Mouse (Mus musculus) intestine, embryonic 14.5 days (tissue): ENCODE measurements around the gene Epp13. TPM values are rescaled to one million over a fixed set of nuclear protein-coding genes. Genes with fewer than 3 reads are reported as not detected.
"Not testable (repeated sequence)": the region's sequence is repeated elsewhere in the genome, so short reads cannot be mapped to it uniquely, and the experiment has no call there.

Source experiments
- ATAC-seq: fragments of 200-750 bp; cut with Nextera tagmentation; replicated peaks from 2 replicates; pipeline ENCODE4 v1.8.0; 2017; ENCODE audit warnings: low read depth, moderate number of reproducible peaks, moderate TSS enrichment, moderate library complexity; ENCODE audit not compliant: low FRiP score, low TSS enrichment
- DNase-seq: peaks from one replicate; pipeline ENCODE4 v3.0.0-alpha.2; 2018; ENCODE audit warnings: low spot score
- H3K27ac ChIP-seq: fragments of 300-500 bp; sonication (generic); 2 replicates; pipeline ENCODE4 v1.5.1; 2014; ENCODE audit warnings: low read depth, mild to moderate bottlenecking, control low read depth
- H3K27me3 ChIP-seq: fragments of 300-500 bp; sonication (generic); replicated peaks from 2 replicates; pipeline ENCODE4 v1.6.1; 2014; ENCODE audit warnings: low read length, control low read depth; ENCODE audit not compliant: control insufficient read depth, insufficient read depth
- H3K36me3 ChIP-seq: fragments of 300-500 bp; sonication (generic); 2 replicates; pipeline ENCODE4 v1.6.1; 2014; ENCODE audit warnings: low read length, control low read depth; ENCODE audit not compliant: control insufficient read depth, insufficient read depth
- H3K4me1 ChIP-seq: fragments of 300-500 bp; sonication (generic); replicated peaks from 2 replicates; pipeline ENCODE4 v1.6.1; 2014; ENCODE audit warnings: low read length, control low read depth, mixed read lengths; ENCODE audit not compliant: control insufficient read depth, insufficient read depth
- H3K4me2 ChIP-seq: fragments of 300-500 bp; sonication (generic); 2 replicates; pipeline ENCODE4 v1.6.1; 2014; ENCODE audit warnings: low read length
- H3K4me3 ChIP-seq: fragments of 300-500 bp; sonication (generic); 2 replicates; pipeline ENCODE4 v1.5.1; 2014; ENCODE audit warnings: low read depth, low read length, control low read depth, mixed read lengths
- H3K9ac ChIP-seq: fragments of 300-500 bp; sonication (generic); 2 replicates; pipeline ENCODE4 v1.6.1; 2014; ENCODE audit warnings: mild to moderate bottlenecking, low read length
- H3K9me3 ChIP-seq: fragments of 300-500 bp; sonication (generic); 2 replicates; pipeline ENCODE4 v1.6.1; 2016; ENCODE audit warnings: low read length, control low read depth; ENCODE audit not compliant: control insufficient read depth
- WGBS: fragments of 180-500 bp; shearing (Covaris S2); extraction: QIAGEN DNeasy Blood & Tissue Kit; methylation state at CpG from one replicate; pipeline ENCODE4 v1.1.7; 2014; 5-methylcytosine and 5-hydroxymethylcytosine counted together
- polyA plus RNA-seq: library from polyadenylated mRNA; unstranded; fragments of >200 nt; fragmentation: Nextera tagmentation; extraction: Ambion mirVana; gene quantifications from 2 replicates; pipeline ENCODE4 v1.2.1, GENCODE M21; 2014

Epp13 gene
- polyA plus RNA-seq, 1 experiment from 2014 or later: not detected

- H3K9me3 ChIP-seq, H3K27me3 ChIP-seq, DNase-seq, ATAC-seq, H3K9ac ChIP-seq, H3K4me1 ChIP-seq, H3K4me2 ChIP-seq, H3K4me3 ChIP-seq, H3K27ac ChIP-seq: not testable (repeated sequence)
- H3K36me3 ChIP-seq: peaks cover 24% of the 10 kb centered on the region; the same call in 1 of the 2 replicates
- 73% methylated on average over 11 of the region's 11 CpGs for WGBS
Observed at GRCm38 (mm10) chr7:6300796-6301195, 48.3 kb downstream of the Epp13 start.

DNA sequence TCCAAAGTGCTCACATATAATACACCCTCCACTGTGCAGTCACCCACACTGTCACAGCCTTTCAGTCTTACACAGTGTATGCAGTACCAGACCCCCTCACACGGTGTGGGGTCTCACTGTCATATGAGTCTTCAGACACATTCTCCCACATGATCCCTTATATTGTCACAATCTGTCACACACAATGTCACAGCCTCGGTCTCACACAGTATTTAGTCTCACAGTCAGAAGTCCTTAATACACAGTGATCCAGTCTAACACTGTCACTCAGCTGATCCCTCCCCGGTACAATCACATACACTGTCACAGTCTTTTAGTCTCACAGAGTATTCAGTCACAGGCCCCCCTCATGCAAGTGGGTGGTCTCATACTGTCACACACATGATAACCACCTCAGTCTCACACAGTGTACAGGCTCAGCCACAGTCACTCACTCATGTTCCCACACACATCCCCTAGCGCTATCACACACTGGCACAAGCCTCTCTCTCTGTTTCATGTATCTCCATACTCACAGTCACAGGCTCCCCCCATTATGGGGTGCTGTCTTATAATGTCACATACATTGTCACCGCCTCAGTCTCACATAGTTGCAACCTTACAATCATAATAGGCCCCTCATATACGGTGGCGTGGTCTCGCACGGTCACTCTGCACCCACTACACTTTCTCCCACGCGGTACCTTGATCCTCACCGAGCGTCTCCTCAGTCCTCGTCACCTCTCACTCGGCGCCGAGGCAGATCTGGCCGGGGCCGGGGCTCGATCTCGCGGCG, 78.1 kb downstream of the Epp13 start:
- ATAC-seq: peak; percentile 76
- Histone ChIP-seq H3K4me3 (peak overlapping the region; percentile 64), H3K9me3 (no peaks in the 10 kb centered on the region), H3K27ac (peak overlapping the region; percentile 77), H3K36me3 (peaks cover 6% of the 10 kb centered on the region; the same call in 1 of the 2 replicates), H3K9ac (peak overlapping the region; percentile 78), H3K4me1 (0 out of 2 replicates have a peak, but pooled peaks cover 3% of the 10 kb centered on the region), H3K27me3 (no peaks in the 10 kb centered on the region), H3K4me2 (peak overlapping the region; percentile 80)
- no peak for DNase-seq
- 18% methylated on average over 23 of the region's 23 CpGs for WGBS

DNA sequence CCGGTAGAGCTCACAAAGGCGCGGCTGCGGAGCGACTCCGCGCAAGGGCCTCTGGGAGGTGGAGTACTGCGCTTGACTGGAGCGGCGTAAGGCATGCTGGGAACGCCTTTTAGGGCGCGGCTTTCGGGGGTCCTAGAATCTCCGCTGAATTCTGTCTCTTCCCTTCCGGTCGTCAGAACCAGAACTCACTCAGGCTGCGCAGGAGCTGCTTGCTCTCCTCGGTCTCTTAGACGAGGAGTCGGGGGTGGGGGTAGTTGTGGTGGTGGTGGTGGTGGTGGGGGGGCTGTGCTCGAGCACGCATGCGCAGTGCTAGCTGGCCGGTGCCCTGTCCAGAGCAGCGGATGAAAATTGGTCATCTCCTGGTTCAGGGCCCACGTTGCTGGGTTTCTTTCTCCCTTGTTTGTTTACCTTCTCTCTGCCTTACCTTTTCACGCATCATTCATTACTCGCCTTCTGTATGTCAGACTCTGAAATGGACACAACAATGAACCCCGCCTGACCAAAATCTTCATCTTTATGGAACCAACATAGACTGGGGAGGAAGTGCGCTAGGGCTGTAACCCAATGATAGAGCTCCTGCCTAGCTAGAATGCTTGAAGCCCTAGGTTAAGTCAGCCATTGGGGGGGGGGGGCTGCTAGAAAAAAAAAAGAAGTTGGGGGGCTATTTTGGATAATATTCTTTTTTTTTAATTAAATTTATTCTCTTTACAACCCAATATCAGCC, 78.9 kb downstream of the Epp13 start, which contains the start of gene Zfp583:
Gene Zfp583 (minus strand): TSS at position 53 of the 724 bp plus-strand sequence.
- DNase-seq: peak; percentile 85
- peak within 1 kb of the TSS; percentile 64 for H3K4me3 ChIP-seq
- ATAC-seq: peak; percentile 94
- H3K9ac ChIP-seq: peak within 1 kb of the TSS; percentile 78
- WGBS: 6% methylated on average over 29 of the region's 31 CpGs
- H3K27me3 ChIP-seq: no peaks in the 10 kb centered on the region
- H3K4me1 ChIP-seq: 0 out of 2 replicates have a peak, but pooled peaks cover 3% of the 10 kb centered on the region
- H3K36me3 ChIP-seq: peaks cover 6% of the 10 kb centered on the region; the same call in 1 of the 2 replicates
- H3K27ac ChIP-seq: peak within 1 kb of the TSS; percentile 77
- no peaks in the 10 kb centered on the region for H3K9me3 ChIP-seq
- peak within 1 kb of the TSS; percentile 80 for H3K4me2 ChIP-seq

Other genes starting within 250 kb of the Epp13 start
- not detected in 2 replicates for gene Vmn1r65, start 241.7 kb upstream of the Epp13 start, polyA plus RNA-seq
- not detected in 2 replicates for gene Nlrp4c, start 207.5 kb upstream of the Epp13 start, polyA plus RNA-seq
- 14.2 and 14.6 TPM in 2 replicates for gene Zfp787, start 96.7 kb upstream of the Epp13 start, polyA plus RNA-seq
- 49.9 and 54.0 TPM in 2 replicates for gene Zfp444, start 80.5 kb upstream of the Epp13 start, polyA plus RNA-seq
- not detected in 2 replicates for gene Galp, start 55.6 kb upstream of the Epp13 start, polyA plus RNA-seq
- gene Zscan5b, start 30.4 kb upstream of the Epp13 start, polyA plus RNA-seq: not detected in 2 replicates
- gene Zfp667, start 33.9 kb downstream of the Epp13 start, polyA plus RNA-seq: 5.7 and 7.9 TPM in 2 replicates
- 4.0 and 5.3 TPM in 2 replicates for gene Zfp583, start 78.6 kb downstream of the Epp13 start, polyA plus RNA-seq
- 1.5 and 2.1 TPM in 2 replicates for gene Gm3854, start 91.0 kb downstream of the Epp13 start, polyA plus RNA-seq
- gene Zfp78, start 110.6 kb downstream of the Epp13 start, polyA plus RNA-seq: 2.0 and 2.1 TPM in 2 replicates
- 8.3 and 10.2 TPM in 2 replicates for gene Zfp28, start 130.6 kb downstream of the Epp13 start, polyA plus RNA-seq
- gene Smim17, start 146.0 kb downstream of the Epp13 start, polyA plus RNA-seq: 0.31 and 0.38 TPM in 2 replicates
- gene Gm20715, start 157.6 kb downstream of the Epp13 start, polyA plus RNA-seq: not detected in 2 replicates
- not detected in 2 replicates for gene Olfr1344, start 186.0 kb downstream of the Epp13 start, polyA plus RNA-seq
- not detected in 2 replicates for gene Olfr1336, start 203.5 kb downstream of the Epp13 start, polyA plus RNA-seq
- not detected in 2 replicates for gene Olfr1346, start 214.4 kb downstream of the Epp13 start, polyA plus RNA-seq
- gene Olfr5, start 234.2 kb downstream of the Epp13 start, polyA plus RNA-seq: not detected in 2 replicates
- not detected in 2 replicates for gene Olfr1347, start 247.0 kb downstream of the Epp13 start, polyA plus RNA-seq